Mouse (Mus musculus): Measurements from ENCODE around the gene Foxp4. TPM values are rescaled to one million over a fixed set of nuclear protein-coding genes. Genes with fewer than 3 reads are reported as not detected.
A peak's percentile ranks its signal among the peaks of the same experiment; 100 is the strongest.
"Not testable (repeated sequence)": the region's sequence is repeated elsewhere in the genome, so short reads cannot be mapped to it uniquely, and the experiment has no call there.

The Foxp4 gene
- total RNA-seq, 2 experiments from 2014 or later = 43.1 to 50.6 TPM

DNA sequence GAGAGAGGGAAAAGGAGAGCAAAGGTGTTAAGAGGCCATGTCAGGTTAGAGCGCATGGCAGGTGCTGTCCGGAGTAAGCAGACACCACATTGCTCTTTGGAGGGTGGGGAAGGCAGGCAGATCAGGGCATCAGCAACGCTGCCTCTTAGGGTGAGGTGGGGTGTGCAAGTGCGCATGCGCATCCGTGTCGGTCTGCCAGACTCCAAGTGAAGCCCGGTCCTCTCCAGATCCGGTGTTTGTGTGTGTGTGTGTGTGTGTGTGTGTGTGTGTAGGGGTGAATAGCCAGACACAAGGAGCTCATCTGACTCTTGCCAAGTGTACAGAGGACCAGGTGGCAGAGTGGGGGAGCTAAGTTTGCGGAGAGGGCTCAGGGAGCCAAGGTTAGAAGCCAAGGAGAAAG lies 58.4 kb downstream of the Foxp4 start:
- H3K4me3 ChIP-seq = no peak overlapping the region
- H3K27ac ChIP-seq = no peak overlapping the region
- intact Hi-C loops (cut with DNase I) = no loop called here
- DNase-seq (ENCODE audit: extremely low spot score in 1 of 2, low spot score in 2 of 2) = no peak
- TF ChIP-seq CTCF (IDR thresholded peaks at IDR 0.05) = no peak

DNA sequence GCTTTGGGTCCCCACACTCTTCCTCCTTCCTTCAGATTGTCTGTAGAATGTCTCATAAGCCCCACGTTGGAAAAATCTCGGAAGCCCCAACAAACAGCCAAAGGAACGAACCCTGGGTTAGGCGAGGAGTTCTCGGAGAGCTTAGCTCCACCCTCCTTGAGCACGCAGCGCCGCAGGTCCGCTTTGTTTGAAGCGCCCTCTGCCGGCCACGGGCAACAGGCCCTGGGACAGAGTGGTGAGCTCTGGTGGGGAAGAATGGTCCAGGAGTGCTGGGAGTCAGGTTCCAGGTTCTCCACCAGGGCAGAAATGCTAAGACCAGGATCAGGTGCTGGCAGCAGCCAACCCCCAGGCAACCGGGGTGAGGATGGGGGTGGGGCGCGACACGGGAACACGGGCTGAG lies 59.9 kb downstream of the Foxp4 start:
- no peak overlapping the region for H3K4me3 ChIP-seq

DNA sequence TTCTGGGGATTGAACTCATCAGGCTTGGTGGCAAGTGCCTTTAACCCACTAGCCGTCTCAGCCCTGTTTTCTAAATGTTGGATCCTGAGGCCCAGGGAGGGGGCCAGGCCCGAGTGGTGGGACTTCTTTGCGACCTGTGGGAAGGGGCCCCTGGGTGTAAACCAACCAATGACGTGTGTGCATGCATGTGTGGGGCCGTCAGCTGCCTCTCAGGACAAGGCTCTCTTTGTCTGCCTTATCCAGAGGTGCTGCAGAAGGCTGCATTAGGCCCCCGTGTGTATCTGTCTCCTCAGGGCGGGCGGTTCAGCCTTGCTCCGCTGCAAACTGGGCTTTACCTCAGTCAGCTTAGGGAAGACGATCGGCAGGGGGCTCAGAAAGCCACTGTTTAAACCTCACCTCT lies 61.0 kb downstream of the Foxp4 start:
- no peak overlapping the region for H3K27ac ChIP-seq
- no peak for DNase-seq (ENCODE audit: extremely low spot score in 1 of 2, low spot score in 2 of 2)
- H3K4me3 ChIP-seq = no peak overlapping the region
- no peak for TF ChIP-seq CTCF (IDR thresholded peaks at IDR 0.05)
- intact Hi-C loops (cut with DNase I) = no loop called here

More for the DNA sequence above, 59.9 kb downstream of the Foxp4 start:
- peak; percentile 97 for TF ChIP-seq CTCF (IDR thresholded peaks at IDR 0.05)
- H3K27ac ChIP-seq = no peak overlapping the region
- intact Hi-C loops (cut with DNase I) = loop anchor here (1.0 kb wide), 1 partner anchor 71 kb away; no protein-coding TSS in a partner anchor
- DNase-seq (ENCODE audit: extremely low spot score in 1 of 2, low spot score in 2 of 2) = peak; percentile 82 to 92

DNA sequence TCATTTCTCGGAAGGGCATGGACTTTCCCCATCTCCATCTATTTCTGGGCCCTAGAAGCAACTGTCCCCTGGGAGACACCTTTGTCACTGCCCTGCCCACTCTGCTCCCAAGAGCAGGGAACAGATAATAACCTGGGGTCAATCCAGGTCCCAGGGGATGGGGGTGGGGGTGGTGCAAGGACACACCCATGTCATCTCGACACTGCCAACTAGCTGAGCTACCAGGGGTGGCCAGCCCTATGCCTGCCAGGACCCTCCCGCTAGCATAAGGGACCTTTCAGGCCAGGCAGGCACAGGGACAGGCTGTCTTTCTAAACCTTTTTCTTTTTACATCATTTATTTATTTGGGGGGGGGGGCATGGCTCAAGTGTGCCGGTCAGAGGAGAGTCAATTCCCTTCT lies 61.4 kb downstream of the Foxp4 start:
- H3K4me3 ChIP-seq = no peak overlapping the region
- H3K27ac ChIP-seq = no peak overlapping the region
- intact Hi-C loops (cut with DNase I) = no loop called here
- no peak for DNase-seq (ENCODE audit: extremely low spot score in 1 of 2, low spot score in 2 of 2)
- no peak for TF ChIP-seq CTCF (IDR thresholded peaks at IDR 0.05)

DNA sequence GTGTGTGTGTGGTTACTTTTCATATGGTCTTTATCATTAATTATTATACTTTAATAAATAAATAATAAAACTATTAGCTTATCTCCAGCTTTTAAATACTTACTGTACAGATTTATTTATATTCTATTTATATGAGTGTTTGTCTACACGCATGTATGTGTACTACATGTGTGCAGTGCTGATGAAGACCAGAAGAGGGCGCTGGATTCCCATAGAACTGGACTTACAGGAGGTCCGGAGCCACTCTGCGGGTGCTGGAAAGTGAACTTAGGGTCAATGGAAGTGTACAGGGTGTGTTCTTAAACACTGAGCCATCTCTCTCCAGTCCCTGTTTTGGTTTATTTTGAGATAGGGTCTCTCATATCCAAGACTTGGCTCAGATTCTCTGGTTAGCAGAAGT lies 68.9 kb downstream of the Foxp4 start:
- intact Hi-C loops (cut with DNase I) = no loop called here
- Histone ChIP-seq H3K4me3 (no peak overlapping the region), H3K27ac (no peak overlapping the region)
- TF ChIP-seq CTCF (IDR thresholded peaks at IDR 0.05) = no peak
- DNase-seq (ENCODE audit: extremely low spot score in 1 of 2, low spot score in 2 of 2) = no peak

DNA sequence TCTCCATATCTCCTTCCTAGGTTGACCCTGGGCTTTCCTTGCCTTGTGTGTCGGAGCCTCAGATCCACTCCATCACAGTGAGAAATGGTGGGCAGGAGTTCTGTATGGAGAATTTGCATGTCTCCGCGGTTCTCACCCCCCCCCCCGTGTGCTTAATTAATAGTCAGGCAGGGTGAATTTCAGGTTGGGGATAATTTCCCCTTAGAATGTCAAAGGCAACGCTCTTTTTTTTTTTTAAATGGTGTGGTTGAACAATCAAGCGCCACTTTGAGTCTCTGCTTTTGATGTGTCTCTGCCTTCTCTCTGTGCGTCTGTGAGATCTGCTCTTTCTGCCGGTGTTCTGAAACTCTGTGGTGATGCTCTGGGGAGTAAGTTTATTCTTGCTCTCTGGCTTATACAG lies 69.5 kb downstream of the Foxp4 start:
- TF ChIP-seq CTCF (IDR thresholded peaks at IDR 0.05) = no peak
- no peak for DNase-seq (ENCODE audit: extremely low spot score in 1 of 2, low spot score in 2 of 2)
- Histone ChIP-seq H3K27ac (no peak overlapping the region), H3K4me3 (no peak overlapping the region)
- intact Hi-C loops (cut with DNase I) = no loop called here

DNA sequence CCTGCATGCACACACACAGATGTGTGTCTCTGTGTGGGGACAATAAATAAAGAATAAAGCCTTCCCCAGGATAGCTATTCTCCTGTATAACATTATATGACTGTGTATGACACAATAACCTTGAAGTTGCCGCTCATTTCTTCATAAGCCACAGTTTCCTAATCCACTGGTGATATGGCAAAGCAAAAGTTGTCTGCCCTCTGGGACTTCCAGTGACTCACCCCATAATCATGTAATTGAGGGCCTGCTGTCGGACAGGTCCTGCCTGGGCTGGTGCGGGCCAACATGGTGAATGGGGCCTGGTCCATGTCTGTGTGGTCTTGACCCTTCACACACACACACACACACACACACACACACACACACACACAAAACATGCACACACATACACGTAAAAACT lies 70.7 kb downstream of the Foxp4 start:
- DNase-seq (ENCODE audit: extremely low spot score in 1 of 2, low spot score in 2 of 2) = no peak
- no peak overlapping the region for H3K27ac ChIP-seq
- intact Hi-C loops (cut with DNase I) = no loop called here
- H3K4me3 ChIP-seq = no peak overlapping the region
- TF ChIP-seq CTCF (IDR thresholded peaks at IDR 0.05) = no peak

DNA sequence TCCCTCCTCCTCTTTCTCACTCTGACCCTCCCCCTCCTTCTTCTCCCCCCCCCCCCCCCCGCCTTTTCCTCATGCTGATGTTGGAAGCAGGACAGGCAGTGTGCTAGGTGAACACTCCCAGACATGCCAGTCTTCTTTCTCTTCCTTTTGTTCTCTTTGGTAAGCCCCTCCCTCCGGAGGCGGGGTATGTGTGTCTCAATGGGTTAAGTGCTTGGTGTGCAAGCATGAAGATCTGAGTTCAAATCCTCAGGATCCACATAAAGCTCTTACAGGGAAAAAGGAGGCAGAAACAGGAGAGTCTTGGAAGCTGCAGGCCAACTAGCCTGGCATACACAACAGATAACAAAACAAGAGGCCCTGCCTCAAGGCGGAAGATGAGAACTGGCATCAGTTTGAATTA lies 71.1 kb downstream of the Foxp4 start:
- Histone ChIP-seq H3K27ac (no peak overlapping the region), H3K4me3 (no peak overlapping the region)
- no peak for TF ChIP-seq CTCF (IDR thresholded peaks at IDR 0.05)
- intact Hi-C loops (cut with DNase I) = no loop called here
- no peak for DNase-seq (ENCODE audit: extremely low spot score in 1 of 2, low spot score in 2 of 2)

DNA sequence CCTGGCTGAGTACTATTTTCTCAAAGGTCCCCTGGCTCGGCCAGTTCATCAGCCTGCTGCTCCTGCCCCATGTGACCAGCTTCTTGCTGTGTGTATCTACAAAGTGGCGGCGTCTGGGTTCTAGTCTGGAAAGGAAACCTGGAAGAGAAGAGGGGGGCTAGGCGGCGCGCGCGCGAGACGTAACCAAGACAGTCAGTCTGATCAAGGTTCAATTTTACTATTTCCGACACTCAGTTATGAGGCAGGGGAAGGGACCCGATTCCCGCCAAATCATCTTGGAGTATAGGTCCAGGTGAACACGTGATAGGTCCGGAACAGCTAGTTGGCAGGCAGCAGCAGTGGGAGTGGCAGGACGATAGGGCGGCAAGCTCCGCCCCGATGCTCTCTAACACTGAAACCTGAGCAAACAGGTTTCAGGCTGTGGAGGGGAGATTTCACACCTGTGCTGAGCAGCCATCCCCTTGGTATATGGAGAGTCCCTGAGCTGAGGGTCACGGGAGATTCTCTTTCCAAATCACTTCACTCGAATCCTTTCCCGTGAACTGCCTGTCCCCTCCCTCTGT lies 72.6 kb downstream of the Foxp4 start:
- intact Hi-C loops (cut with DNase I) = not testable (repeated sequence)

DNA sequence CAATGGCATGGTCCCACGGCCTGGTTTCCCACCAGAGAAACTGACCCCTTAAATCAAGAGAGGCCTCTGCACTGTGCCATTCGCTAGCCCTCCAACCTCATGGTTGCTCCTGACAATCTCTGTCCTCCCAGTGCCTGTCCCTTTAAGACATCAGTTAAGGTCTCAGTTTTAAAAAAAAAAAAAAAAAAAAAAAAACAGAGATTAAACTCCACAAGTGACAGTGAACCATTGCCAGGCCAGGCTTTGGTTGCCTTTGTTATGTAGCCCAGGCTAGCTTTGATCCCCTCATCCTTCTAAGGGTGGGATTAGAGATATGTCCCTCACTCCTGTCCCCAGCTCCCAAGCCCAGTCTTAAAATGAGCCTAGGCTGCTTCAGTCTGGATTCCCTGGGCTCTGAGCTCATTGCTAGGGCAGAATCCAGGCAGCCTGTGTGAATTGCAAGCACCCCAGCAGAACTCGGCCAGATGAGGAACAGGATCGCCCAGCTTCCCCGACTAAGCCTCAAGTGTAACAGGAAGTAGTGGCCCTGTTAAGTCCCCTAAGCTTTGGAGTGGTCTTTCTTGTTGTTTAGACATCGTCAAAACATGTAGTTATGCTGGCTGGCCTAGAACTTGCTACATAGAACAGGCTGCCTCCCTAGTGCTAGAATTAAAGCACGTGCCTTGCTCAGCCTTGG lies 73.7 kb downstream of the Foxp4 start:
- Histone ChIP-seq H3K27ac (no peak overlapping the region), H3K4me3 (no peak overlapping the region)
- TF ChIP-seq CTCF (IDR thresholded peaks at IDR 0.05) = no peak
- intact Hi-C loops (cut with DNase I) = no loop called here
- DNase-seq (ENCODE audit: extremely low spot score in 1 of 2, low spot score in 2 of 2) = no peak

More for the DNA sequence above, 72.6 kb downstream of the Foxp4 start:
- H3K27ac ChIP-seq; H3K4me3 ChIP-seq; DNase-seq (ENCODE audit: extremely low spot score in 1 of 2, low spot score in 2 of 2): not testable (repeated sequence)

DNA sequence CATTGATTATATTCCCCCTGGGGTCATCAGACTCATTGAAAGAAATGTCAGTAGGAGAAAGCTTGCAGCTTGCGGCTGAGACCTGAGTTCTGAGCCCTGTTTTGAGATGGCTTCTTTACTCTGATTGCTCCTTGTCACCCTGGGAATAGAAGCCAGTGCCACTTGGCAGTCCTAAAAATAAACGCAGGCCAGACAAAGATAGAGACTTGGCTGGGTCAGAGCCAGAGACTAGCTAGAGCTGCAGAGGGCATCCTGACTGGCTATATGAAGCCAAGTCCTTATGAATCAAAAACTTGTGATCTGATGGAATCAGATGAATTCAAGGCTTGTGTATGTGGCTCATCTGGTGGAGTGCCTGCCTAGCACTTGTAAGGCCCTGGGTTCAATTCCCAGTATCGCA lies 74.4 kb downstream of the Foxp4 start:
- DNase-seq (ENCODE audit: extremely low spot score in 1 of 2, low spot score in 2 of 2) = no peak
- Histone ChIP-seq H3K27ac (no peak overlapping the region), H3K4me3 (no peak overlapping the region)
- intact Hi-C loops (cut with DNase I) = no loop called here
- TF ChIP-seq CTCF (IDR thresholded peaks at IDR 0.05) = no peak

DNA sequence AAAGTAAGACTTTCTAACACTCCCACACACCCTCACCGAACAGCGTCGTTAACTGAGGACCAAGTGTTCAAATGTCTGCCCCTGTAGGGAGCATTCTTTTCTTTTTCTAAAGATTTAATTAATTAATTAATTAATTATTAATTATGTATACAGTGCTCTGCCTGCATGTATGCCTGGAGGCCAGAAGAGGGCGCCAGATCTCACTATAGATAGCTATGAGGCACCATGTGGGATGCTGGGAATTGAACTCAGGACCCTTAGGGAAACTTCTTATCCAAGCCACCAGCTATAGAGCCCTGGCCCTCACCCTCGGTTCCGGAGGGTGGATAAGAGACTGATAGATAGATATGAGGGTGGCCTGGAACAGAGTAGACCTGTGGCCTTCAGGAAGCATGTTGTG lies 76.5 kb downstream of the Foxp4 start:
- intact Hi-C loops (cut with DNase I) = no loop called here
- DNase-seq (ENCODE audit: extremely low spot score in 1 of 2, low spot score in 2 of 2) = no peak
- peak; percentile 6; the same call in 1 of the 2 replicates for TF ChIP-seq CTCF (IDR thresholded peaks at IDR 0.05)
- Histone ChIP-seq H3K4me3 (no peak overlapping the region), H3K27ac (no peak overlapping the region)

DNA sequence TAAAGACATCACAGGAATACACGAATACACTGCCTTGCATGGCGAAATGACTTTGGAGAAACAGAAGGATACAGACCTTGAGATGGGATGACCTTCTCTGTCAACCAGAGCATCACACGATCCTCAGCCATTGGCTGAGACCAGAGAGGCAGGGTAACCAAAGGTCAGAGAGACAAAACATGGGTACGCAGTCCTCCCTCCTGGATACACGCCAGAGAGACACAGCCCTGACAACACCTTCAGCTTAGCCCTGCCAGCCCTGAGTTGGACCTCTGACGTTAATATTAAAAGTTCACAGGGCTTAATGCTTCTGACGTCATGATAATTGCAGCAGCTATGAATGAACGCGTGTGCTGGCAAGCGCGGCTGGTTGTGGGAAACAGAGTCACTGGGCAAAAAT lies 78.8 kb downstream of the Foxp4 start:
- H3K27ac ChIP-seq = no peak overlapping the region
- no peak overlapping the region for H3K4me3 ChIP-seq
- TF ChIP-seq CTCF (IDR thresholded peaks at IDR 0.05) = no peak
- intact Hi-C loops (cut with DNase I) = no loop called here
- DNase-seq (ENCODE audit: extremely low spot score in 1 of 2, low spot score in 2 of 2) = no peak
